Mouse (Mus musculus) cortical plate, adult 2 months (tissue): ENCODE results near the gene Phf21a.

Experiments used
- CTCF ChIP-seq: fragments of 200-500 bp; IDR thresholded peaks from 2 replicates; pipeline ENCODE4 v1.5.1; 2011; ENCODE audit warnings: mild to moderate bottlenecking, control low read depth, low read length; ENCODE audit not compliant: insufficient read depth; ENCODE audit errors: extremely low read depth
- POLR2A ChIP-seq: fragments of 200-500 bp; IDR thresholded peaks from 2 replicates; pipeline ENCODE4 v1.6.1; 2011; ENCODE audit warnings: mild to moderate bottlenecking, low read length, control low read depth; ENCODE audit not compliant: insufficient read depth; ENCODE audit errors: extremely low read depth

GRCm38 (mm10) chr2:92171046-92171643 lies 78.2 kb downstream of the Phf21a start:
- TF ChIP-seq CTCF (no peak), POLR2A (no peak)
